Mouse (Mus musculus): ENCODE measurements around the gene Arpc2. TPM values are rescaled to one million over a fixed set of nuclear protein-coding genes. Genes with fewer than 3 reads are reported as not detected.

The Arpc2 gene
- polyA plus RNA-seq, 2 experiments, result 230 to 345 TPM

DNA sequence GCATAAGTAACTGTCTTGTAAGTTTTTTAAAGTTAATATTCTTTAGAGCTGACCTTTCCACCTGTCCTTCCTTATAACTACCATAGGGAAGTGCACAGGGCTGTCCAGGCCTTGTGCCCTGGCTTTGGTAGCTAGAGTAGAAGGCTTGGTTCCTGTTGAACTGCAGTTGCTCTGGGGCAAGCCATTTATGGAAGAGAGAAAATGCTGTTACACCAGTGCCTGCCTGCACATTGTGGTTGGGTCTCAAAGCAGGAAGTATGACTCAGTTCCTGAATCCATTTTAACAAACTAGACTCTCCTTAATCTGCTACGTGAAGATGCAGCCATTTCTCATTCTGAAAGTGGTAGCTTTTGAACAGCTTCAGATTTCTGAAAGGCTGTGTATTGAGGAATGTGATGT is 12.9 kb downstream of the Arpc2 start:
- H3K4me2 ChIP-seq (replicated peaks; ENCODE audit: low read depth, low read length, severe bottlenecking), result no peak overlapping the region
- H3K9ac ChIP-seq (ENCODE audit: low read depth, low read length, severe bottlenecking), result no peak overlapping the region
- H3K4me1 ChIP-seq (ENCODE audit: control insufficient read depth, insufficient read depth, low read length), result no peaks in the 10 kb centered on the region
- DNase-seq (ENCODE audit: low spot score) (peak; percentile 41), ATAC-seq (ENCODE audit: low FRiP score, low read depth) (no peak)
- peaks cover 66% of the 10 kb centered on the region for H3K36me3 ChIP-seq (ENCODE audit: control insufficient read depth, insufficient read depth, low read length)
- 28% methylated on average over 1 of the region's 1 CpGs for WGBS
- peak overlapping the region; percentile 45 for H3K27ac ChIP-seq (replicated peaks; ENCODE audit: low read depth, low read length)
- H3K9me3 ChIP-seq (ENCODE audit: control insufficient read depth, low read length), result no peaks in the 10 kb centered on the region
- TF ChIP-seq POLR2A (IDR thresholded peaks at IDR 0.05; ENCODE audit: borderline replicate concordance, extremely low read depth, insufficient read depth, insufficient read length), result no peak
- H3K27me3 ChIP-seq (ENCODE audit: control insufficient read depth, insufficient read depth, low read length), result no peaks in the 10 kb centered on the region
- H3K4me3 ChIP-seq (replicated peaks; ENCODE audit: low read length), result no peak overlapping the region

- H3K27ac ChIP-seq (replicated peaks; ENCODE audit: low read depth, low read length), result peak overlapping the region; percentile 45
These were observed 13.6 kb downstream of the Arpc2 start for GRCm38 (mm10) chr1:74249331-74249980.

DNA sequence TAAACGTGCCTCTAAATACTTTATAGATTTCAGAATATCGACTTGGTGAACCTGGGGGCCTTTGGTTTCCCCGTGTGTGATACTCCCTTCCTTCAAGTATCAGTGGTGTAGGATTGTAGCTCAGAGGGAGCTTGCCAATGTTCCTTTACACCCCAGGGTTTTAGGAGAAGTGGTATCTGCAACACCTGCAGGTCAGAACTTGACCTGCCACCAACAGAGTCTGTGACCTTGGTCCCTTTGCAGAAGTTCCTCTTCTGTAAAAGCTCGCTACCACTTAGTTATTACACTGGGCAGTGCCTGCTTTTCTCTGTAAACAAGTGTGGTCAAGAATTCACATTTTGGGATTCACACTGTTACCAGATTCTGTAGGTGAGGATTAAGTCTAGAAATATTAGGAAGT is 14.2 kb downstream of the Arpc2 start:
- Histone ChIP-seq H3K27me3 (ENCODE audit: control insufficient read depth, insufficient read depth, low read length) (no peaks in the 10 kb centered on the region), H3K36me3 (ENCODE audit: control insufficient read depth, insufficient read depth, low read length) (peaks cover 76% of the 10 kb centered on the region), H3K4me1 (ENCODE audit: control insufficient read depth, insufficient read depth, low read length) (no peaks in the 10 kb centered on the region), H3K4me2 (replicated peaks; ENCODE audit: low read depth, low read length, severe bottlenecking) (no peak overlapping the region), H3K9me3 (ENCODE audit: control insufficient read depth, low read length) (no peaks in the 10 kb centered on the region), H3K9ac (ENCODE audit: low read depth, low read length, severe bottlenecking) (no peak overlapping the region), H3K4me3 (replicated peaks; ENCODE audit: low read length) (no peak overlapping the region), H3K27ac (replicated peaks; ENCODE audit: low read depth, low read length) (no peak overlapping the region)
- TF ChIP-seq POLR2A (IDR thresholded peaks at IDR 0.05; ENCODE audit: borderline replicate concordance, extremely low read depth, insufficient read depth, insufficient read length), result no peak
- DNase-seq (ENCODE audit: low spot score), result no peak
- WGBS, result 77% methylated on average over 4 of the region's 4 CpGs
- no peak for ATAC-seq (ENCODE audit: low FRiP score, low read depth)

More at GRCm38 (mm10) chr1:74249331-74249980, 13.6 kb downstream of the Arpc2 start:
- TF ChIP-seq POLR2A (IDR thresholded peaks at IDR 0.05; ENCODE audit: borderline replicate concordance, extremely low read depth, insufficient read depth, insufficient read length), result no peak
- DNase-seq (ENCODE audit: low spot score) (no peak), ATAC-seq (ENCODE audit: low FRiP score, low read depth) (no peak)
- H3K4me3 ChIP-seq (replicated peaks; ENCODE audit: low read length), result no peak overlapping the region
- no peaks in the 10 kb centered on the region for H3K27me3 ChIP-seq (ENCODE audit: control insufficient read depth, insufficient read depth, low read length)
- peaks cover 71% of the 10 kb centered on the region for H3K36me3 ChIP-seq (ENCODE audit: control insufficient read depth, insufficient read depth, low read length)
- no peak overlapping the region for H3K9ac ChIP-seq (ENCODE audit: low read depth, low read length, severe bottlenecking)
- H3K4me2 ChIP-seq (replicated peaks; ENCODE audit: low read depth, low read length, severe bottlenecking), result no peak overlapping the region
- H3K9me3 ChIP-seq (ENCODE audit: control insufficient read depth, low read length), result no peaks in the 10 kb centered on the region
- H3K4me1 ChIP-seq (ENCODE audit: control insufficient read depth, insufficient read depth, low read length), result no peaks in the 10 kb centered on the region
- WGBS, result 48% methylated on average over 5 of the region's 5 CpGs

GRCm38 (mm10) chr1:74255704-74256345 is 19.9 kb downstream of the Arpc2 start:
- no peak overlapping the region for H3K27ac ChIP-seq (replicated peaks; ENCODE audit: low read depth, low read length)
- ATAC-seq (ENCODE audit: low FRiP score, low read depth) (no peak), DNase-seq (ENCODE audit: low spot score) (no peak)
- H3K4me2 ChIP-seq (replicated peaks; ENCODE audit: low read depth, low read length, severe bottlenecking), result no peak overlapping the region
- H3K4me1 ChIP-seq (ENCODE audit: control insufficient read depth, insufficient read depth, low read length), result no peaks in the 10 kb centered on the region
- no peak for TF ChIP-seq POLR2A (IDR thresholded peaks at IDR 0.05; ENCODE audit: borderline replicate concordance, extremely low read depth, insufficient read depth, insufficient read length)
- no peak overlapping the region for H3K4me3 ChIP-seq (replicated peaks; ENCODE audit: low read length)
- H3K36me3 ChIP-seq (ENCODE audit: control insufficient read depth, insufficient read depth, low read length), result peaks cover 87% of the 10 kb centered on the region
- WGBS, result 95% methylated on average over 8 of the region's 8 CpGs
- no peak overlapping the region for H3K9ac ChIP-seq (ENCODE audit: low read depth, low read length, severe bottlenecking)
- H3K27me3 ChIP-seq (ENCODE audit: control insufficient read depth, insufficient read depth, low read length), result no peaks in the 10 kb centered on the region
- H3K9me3 ChIP-seq (ENCODE audit: control insufficient read depth, low read length), result no peaks in the 10 kb centered on the region

DNA sequence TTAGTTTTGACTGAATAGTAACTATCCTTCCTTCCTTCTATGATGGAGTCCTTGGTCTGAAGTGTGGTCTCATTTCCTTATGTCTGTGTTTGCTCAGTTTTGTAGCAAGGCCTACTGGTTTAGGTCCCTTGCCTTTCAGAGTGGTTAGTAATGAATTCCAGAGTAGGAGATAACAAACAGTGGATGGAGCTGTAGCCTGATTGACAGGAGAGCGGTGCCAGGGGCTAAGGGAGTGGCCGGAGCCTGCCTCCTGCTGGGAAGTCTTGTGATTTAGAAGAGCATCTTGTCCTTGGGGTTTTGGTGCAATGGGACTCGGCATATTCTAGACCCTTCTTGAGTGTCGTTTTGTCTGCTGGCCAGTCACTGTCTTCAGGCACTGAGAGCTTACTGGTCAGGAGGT is 20.9 kb downstream of the Arpc2 start:
- no peak overlapping the region for H3K9ac ChIP-seq (ENCODE audit: low read depth, low read length, severe bottlenecking)
- no peaks in the 10 kb centered on the region for H3K9me3 ChIP-seq (ENCODE audit: control insufficient read depth, low read length)
- no peak overlapping the region for H3K4me3 ChIP-seq (replicated peaks; ENCODE audit: low read length)
- no peak overlapping the region for H3K27ac ChIP-seq (replicated peaks; ENCODE audit: low read depth, low read length)
- no peak for DNase-seq (ENCODE audit: low spot score)
- H3K36me3 ChIP-seq (ENCODE audit: control insufficient read depth, insufficient read depth, low read length), result peaks cover 86% of the 10 kb centered on the region
- ATAC-seq (ENCODE audit: low FRiP score, low read depth), result no peak
- no peaks in the 10 kb centered on the region for H3K27me3 ChIP-seq (ENCODE audit: control insufficient read depth, insufficient read depth, low read length)
- TF ChIP-seq POLR2A (IDR thresholded peaks at IDR 0.05; ENCODE audit: borderline replicate concordance, extremely low read depth, insufficient read depth, insufficient read length), result no peak
- H3K4me2 ChIP-seq (replicated peaks; ENCODE audit: low read depth, low read length, severe bottlenecking), result no peak overlapping the region
- no peaks in the 10 kb centered on the region for H3K4me1 ChIP-seq (ENCODE audit: control insufficient read depth, insufficient read depth, low read length)
- WGBS, result 79% methylated on average over 4 of the region's 4 CpGs

Data from limb, embryonic 14.5 days (tissue).